Mouse (Mus musculus) adrenal gland, postnatal 4 days (tissue): ENCODE data around the gene Zfp36l1. TPM values are rescaled to one million over a fixed set of nuclear protein-coding genes. Genes with fewer than 3 reads are reported as not detected.

Experiments used
- DNase-seq, 2 experiments: peaks; one replicate each; pipeline ENCODE4 v3.0.0; 2021 to 2022; ENCODE audit warnings: low spot score in 2 of 2, mixed read lengths in 2 of 2
- total RNA-seq, 2 experiments: library from RNA; stranded (reverse); gene quantifications; 2 replicates each; pipeline ENCODE4 v1.2.3; 2021

Zfp36l1 gene
- total RNA-seq, 2 experiments from 2014 or later = 264 to 275 TPM

- no peak for DNase-seq
Observed at GRCm38 (mm10) chr12:80111131-80112070, 1.4 kb downstream of the Zfp36l1 start.

- DNase-seq = no peak
Observed at GRCm38 (mm10) chr12:80110546-80110870, 2.3 kb downstream of the Zfp36l1 start.

- no peak for DNase-seq
Observed at GRCm38 (mm10) chr12:80109753-80110545, 2.9 kb downstream of the Zfp36l1 start.

- DNase-seq = peak in 1 of 2 experiments; percentile 77
Observed at GRCm38 (mm10) chr12:80108896-80109668, 3.7 kb downstream of the Zfp36l1 start.

- no peak for DNase-seq
Observed at GRCm38 (mm10) chr12:80106896-80107667, 5.7 kb downstream of the Zfp36l1 start.

GRCm38 (mm10) chr12:80106138-80106895 is 6.5 kb downstream of the Zfp36l1 start:
- no peak for DNase-seq

GRCm38 (mm10) chr12:80103521-80103973 is 9.3 kb downstream of the Zfp36l1 start:
- no peak for DNase-seq

GRCm38 (mm10) chr12:80103089-80103488 is 9.7 kb downstream of the Zfp36l1 start:
- DNase-seq = no peak

- no peak for DNase-seq
Observed at GRCm38 (mm10) chr12:80098825-80099224, 14.0 kb downstream of the Zfp36l1 start.

- DNase-seq = no peak
Observed at GRCm38 (mm10) chr12:80096734-80097133, 16.1 kb downstream of the Zfp36l1 start.

- no peak for DNase-seq
Observed at GRCm38 (mm10) chr12:80092787-80093186, 20.0 kb downstream of the Zfp36l1 start.

- no peak for DNase-seq
Observed at GRCm38 (mm10) chr12:80091080-80091479, 21.7 kb downstream of the Zfp36l1 start.

- DNase-seq = no peak
Observed at GRCm38 (mm10) chr12:80090529-80090928, 22.3 kb downstream of the Zfp36l1 start.

GRCm38 (mm10) chr12:80088143-80088542 is 24.7 kb downstream of the Zfp36l1 start:
- DNase-seq = no peak

- DNase-seq = no peak
Observed at GRCm38 (mm10) chr12:80084446-80085112, 28.2 kb downstream of the Zfp36l1 start.

GRCm38 (mm10) chr12:80083937-80084336 is 28.9 kb downstream of the Zfp36l1 start:
- peak in 1 of 2 experiments; percentile 38 for DNase-seq

- DNase-seq = no peak
Observed at GRCm38 (mm10) chr12:80083133-80083821, 29.5 kb downstream of the Zfp36l1 start.

GRCm38 (mm10) chr12:80082730-80083129 is 30.1 kb downstream of the Zfp36l1 start:
- DNase-seq = no peak
